Mouse (Mus musculus): ENCODE measurements around the gene Hrct1. TPM values are rescaled to one million over a fixed set of nuclear protein-coding genes. Genes with fewer than 3 reads are reported as not detected.

Hrct1 gene
- total RNA-seq (2021): 1 to 10 TPM; 1.2 to 1.4 TPM

DNA sequence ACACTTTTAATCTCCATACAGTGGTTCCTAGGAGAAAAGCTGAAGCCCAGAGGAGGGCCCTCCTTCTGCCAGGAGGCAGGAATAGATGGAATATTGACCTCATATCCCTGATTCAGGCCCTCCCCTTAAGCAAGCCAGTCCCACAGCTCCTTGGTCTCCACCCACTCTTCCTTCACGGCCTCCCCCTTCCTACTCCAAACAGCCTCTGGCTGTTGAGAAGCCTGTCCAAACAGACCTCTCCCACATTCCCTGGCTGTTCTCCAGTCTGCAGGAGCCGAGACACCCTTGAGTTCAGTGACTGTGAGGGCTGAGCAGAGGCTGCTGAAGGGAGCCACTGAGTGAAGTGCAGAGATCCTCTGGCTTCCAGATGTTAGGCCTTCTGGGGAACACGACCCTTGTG lies at the start of gene Hrct1:
Gene Hrct1 (plus strand): TSS at position 194 of the 400 bp plus-strand sequence.
- peak in 1 of 2 experiments; percentile 61 for DNase-seq (ENCODE audit: low spot score in 2 of 2)
- intact Hi-C loops (cut with DNase I): no loop called here

DNA sequence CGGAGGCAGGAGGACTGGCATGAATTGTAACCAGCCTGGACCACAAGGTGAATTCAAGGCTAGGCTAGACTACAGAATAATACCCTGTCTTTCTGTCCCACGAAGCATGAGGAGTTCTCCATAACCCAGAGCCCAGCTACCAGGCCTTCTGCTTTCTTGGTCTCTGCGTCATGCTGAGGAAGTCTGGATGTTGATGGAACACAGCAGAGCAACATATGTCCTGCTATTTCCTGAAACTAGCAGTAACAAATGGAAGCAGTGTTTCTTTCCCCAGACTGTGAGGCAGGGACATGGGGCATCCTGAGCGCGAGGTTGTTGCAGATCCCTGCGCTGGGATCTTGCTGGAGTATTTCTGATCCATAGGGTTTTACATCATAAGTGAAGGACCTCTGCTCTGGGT lies 48.4 kb upstream of the Hrct1 start:
- DNase-seq (ENCODE audit: low spot score in 2 of 2): peak in 1 of 2 experiments; percentile 20
- intact Hi-C loops (cut with DNase I): no loop called here

DNA sequence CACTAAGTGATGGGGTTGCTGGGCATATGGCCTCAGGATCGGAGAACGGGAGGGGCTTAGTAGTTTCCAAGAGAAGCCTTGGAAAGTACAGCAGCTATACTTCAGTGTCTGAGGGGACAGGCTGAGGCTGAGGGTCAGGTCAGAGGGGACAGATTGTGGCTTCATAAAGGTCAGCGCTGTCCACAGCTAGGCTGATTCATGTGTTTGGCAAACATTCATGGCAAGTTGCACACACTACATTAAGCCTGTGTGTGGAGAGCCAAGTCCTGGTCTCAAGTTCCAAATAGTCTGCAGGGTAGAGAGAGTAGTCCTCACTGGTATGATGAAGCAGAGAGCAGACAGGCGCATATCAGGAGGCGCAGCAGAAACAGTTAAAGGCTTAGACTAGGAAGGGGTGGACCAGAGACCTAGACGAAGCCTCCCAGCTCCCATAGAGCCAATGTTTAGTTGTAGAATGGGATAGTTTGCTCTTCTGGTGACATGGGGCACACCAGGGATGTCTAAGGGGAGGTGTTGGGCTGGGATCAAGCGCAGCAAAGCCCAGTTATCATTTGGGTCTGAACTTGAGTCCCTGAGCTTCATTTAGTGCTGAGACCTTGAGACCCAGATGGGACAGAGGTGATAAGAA lies 47.5 kb upstream of the Hrct1 start:
- DNase-seq (ENCODE audit: low spot score in 2 of 2): no peak
- intact Hi-C loops (cut with DNase I): no loop called here

DNA sequence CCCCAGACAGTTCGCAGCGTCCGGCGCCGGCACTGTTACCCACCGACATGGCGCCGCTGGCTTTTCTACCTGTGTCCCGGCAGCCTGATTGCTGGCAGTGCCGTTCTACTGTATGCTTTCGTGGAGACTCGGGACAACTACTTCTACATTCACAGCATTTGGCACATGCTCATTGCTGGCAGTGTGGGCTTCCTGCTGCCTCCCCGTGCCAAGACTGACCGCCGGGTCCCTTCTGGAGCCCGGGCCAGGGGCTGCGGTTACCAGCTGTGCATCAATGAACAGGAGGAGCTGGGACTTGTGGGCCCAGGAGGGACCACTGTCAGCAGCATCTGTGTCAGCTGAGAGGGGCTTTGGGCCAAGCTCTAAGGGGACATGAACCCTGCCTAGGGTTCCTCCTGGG lies 37.0 kb upstream of the Hrct1 start:
- DNase-seq (ENCODE audit: low spot score in 2 of 2): no peak
- intact Hi-C loops (cut with DNase I): no loop called here

DNA sequence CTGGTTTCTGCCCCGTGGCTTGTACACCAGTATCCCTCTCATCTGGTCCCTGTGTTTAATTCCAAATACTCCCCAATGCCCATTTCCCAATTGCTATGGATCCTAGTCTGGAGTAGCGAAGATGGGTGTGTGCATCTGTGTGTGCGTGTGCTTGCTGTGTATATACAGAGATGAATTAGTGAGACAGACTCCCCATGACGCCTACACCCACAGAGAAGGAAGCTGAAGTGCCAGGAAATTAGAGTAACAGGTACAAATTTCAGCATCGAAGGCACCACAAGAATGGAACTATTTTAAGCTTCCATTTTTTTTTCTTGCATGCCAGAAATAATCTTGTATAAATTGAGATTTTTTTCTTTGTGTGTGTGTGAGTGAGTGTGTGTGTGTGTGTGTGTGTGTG lies 36.0 kb upstream of the Hrct1 start:
- intact Hi-C loops (cut with DNase I): no loop called here
- DNase-seq (ENCODE audit: low spot score in 2 of 2): peak in 1 of 2 experiments; percentile 38

DNA sequence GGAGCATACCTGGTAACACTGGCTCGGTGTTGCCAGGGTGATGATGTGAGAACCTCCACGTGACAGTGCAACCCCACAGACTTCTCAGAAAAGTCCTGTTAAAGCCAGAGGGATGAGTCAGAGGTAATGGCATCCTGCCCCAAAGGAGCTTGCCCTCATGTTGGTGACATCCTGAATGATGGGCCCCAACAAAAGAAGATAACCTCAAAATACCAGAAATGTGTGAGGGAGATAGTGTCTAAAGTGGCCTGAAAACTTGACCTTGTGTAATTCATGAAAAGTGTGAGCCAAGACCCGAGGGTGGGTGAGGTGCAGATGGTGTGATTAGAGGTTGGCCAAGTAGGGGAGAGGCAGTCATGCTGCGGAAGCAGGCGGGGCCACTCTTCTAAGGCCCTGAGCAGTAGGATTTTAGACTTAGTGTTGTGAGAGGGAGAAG lies 33.2 kb upstream of the Hrct1 start:
- DNase-seq (ENCODE audit: low spot score in 2 of 2): no peak
- intact Hi-C loops (cut with DNase I): no loop called here

DNA sequence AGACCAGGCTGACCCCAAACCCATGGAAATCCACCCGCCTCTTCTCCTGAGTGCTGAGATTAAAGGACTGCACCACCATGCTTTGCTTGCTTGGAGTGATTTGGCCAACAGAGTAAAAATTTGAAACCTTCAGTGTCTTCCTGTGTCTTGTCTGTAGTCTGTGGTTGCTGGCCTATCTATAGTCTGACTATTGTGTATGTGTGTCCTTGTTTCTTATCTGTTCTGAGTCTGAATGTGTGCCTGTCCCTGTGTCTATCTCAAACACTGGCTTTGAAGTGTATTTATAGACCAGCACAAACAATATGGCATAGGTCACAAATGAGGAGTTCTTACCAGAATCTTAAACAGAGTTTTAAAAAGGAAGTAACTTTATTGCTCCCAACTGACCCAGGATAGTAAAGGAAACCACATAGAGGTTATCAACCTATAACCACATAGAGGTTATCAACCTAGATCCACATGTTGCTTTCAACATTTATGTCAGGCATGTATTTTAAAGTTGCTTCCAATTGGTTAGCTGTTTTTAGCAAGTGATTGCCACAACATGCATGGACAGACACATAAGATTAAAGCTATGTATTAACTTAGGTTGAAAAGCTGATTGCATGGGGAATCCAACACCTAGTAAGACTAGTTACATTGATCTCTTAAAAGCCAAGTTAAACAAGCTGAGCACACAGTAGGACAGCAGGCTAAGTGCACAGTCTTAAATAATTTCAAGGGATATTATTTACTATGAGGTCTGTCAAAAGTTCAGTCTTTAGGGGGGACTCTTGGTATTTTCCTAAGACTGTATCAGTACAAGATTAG lies 32.3 kb upstream of the Hrct1 start:
- DNase-seq (ENCODE audit: low spot score in 2 of 2): no peak
- intact Hi-C loops (cut with DNase I): no loop called here

DNA sequence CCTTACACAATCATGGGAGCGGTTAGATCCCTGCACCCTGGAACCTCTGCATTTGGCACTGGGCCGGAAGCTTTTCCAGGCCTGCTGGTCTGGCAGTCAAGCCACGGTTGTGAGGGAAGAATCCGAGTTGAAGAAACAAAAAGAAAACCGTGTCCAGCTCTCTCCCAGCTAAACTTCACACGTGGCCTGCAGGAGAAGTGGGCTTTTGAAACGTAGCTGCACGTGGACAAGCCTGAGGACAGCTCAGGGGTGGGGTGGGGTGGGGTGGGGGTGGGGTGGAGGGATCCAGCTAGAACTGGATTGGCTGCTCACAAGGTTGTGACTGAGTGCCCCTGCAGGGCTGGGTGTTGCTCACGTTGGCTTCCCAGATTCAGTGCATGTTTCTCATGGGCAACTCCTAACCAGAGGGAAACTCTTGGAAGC lies 31.7 kb upstream of the Hrct1 start:
- no peak for DNase-seq (ENCODE audit: low spot score in 2 of 2)
- intact Hi-C loops (cut with DNase I): no loop called here

DNA sequence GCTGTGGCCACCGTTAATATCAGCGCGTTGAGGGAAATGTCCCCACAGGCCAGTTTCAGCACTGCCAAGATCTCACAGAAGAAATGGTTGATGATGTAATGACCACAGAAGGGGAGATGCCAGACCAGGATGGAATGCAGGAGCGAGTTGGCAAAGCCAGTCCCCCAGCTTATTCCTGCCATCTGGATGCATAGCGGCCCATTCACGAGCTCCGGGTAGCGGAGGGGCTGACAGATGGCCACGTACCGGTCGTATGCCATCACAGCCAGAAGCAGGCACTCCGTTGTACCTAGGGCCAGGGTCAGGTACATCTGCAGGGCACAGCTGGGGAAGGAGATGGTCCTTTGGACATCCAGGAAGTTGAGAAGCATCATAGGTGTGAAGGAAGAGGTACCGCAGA lies 30.4 kb upstream of the Hrct1 start:
- intact Hi-C loops (cut with DNase I): no loop called here
- DNase-seq (ENCODE audit: low spot score in 2 of 2): no peak

DNA sequence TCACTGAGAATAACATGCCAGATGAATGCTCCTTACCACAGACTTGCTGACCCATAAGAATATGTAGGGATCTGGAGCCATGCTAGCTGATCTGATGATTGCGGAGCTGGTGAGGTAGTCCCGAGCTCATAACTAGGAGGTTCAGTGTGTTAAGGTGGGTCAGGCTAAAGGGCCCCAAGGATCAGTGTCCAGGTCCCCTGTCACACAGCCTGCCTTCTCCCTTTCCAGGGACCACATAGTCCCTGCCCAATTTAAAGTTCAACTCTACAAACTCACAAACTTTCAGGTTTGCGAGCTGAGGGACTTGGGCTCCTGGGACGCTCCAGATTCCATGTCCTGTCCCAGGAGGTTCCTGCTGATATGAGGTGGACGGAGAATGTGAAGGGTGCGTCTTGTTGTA lies 26.3 kb upstream of the Hrct1 start, which contains the start of gene Olfr70:
Gene Olfr70 (minus strand): TSS at position 101 of the 400 bp plus-strand sequence.
- no peak for DNase-seq (ENCODE audit: low spot score in 2 of 2)

DNA sequence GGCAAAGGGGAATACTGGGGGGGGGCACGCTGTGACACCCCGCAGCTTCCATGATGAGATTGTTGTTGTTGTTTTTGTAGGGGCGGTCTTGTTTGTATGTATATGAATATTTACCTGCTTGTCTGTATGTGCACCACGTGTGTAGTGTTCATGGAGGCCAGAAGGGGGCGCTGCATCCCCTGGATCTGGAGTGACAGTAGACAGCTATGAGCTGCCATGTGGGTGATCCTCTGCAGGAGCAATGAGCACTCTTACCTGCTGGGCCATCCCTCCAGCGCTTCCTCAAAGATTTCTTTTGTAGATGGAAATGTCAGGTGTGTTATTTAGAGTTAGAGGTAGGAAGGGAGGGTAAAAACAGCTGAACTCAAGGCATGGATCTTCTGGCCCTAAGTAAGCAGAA lies 23.5 kb upstream of the Hrct1 start:
- DNase-seq (ENCODE audit: low spot score in 2 of 2): no peak
- intact Hi-C loops (cut with DNase I): no loop called here

More for the DNA sequence above, 26.3 kb upstream of the Hrct1 start, which contains the start of gene Olfr70:
- intact Hi-C loops (cut with DNase I): no loop called here

DNA sequence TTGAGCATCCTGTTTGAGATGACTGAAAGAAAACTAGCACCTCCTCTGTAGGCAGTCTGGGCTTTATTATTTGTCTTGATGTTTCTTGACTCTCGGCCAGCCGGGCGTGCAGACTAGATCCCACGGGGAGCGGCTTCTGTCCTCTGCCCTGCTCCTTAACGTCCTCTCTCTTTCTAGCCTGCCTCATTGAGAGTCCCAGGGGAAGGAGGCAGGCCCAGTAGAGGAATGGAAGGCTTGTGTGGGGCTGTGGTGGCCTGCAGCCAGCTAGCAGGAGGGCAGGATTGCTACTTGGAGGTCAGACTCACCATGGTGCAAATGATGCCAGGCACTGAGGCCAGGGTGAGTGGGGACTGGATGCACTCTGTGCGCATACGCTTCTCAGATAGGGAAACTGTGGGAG lies 23.1 kb upstream of the Hrct1 start:
- intact Hi-C loops (cut with DNase I): no loop called here
- DNase-seq (ENCODE audit: low spot score in 2 of 2): no peak

DNA sequence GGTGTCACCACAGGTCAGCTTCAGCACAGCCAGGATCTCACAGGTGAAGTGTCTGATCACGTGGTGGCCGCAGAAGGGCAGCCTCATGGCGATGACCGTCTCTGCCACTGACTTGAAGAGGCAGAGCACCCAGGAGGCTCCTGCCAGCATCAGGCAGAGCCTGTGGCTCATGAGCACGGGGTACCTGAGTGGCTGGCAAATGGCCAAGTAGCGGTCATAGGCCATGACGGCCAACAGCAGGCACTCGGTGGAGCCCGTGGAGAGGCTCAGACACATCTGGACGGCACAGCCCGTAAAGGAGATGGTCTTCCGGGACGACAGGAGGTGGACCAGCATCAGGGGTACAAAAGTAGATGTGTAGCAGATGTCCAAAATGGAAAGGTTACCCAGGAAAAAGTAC lies 21.0 kb upstream of the Hrct1 start:
- intact Hi-C loops (cut with DNase I): no loop called here
- DNase-seq (ENCODE audit: low spot score in 2 of 2): no peak

DNA sequence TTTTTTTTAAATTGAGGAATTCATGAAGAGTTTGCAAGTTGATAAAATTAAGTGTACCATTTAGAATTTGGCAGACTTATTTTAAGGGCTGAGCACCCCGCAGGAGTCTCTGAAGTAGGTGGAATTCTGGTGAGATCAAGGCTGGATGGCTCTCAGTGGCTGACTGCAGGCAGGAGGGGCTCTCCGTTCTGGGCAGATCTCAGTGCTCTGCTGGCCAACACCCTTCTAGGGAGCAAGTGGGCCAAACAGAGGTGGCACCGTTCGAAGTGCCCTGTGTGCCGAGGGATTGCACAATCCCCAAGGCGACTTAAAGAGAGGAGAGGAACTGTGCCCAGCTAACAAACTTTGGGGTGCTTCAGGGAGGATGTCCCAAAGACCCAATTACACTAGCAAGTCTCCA lies 17.1 kb upstream of the Hrct1 start, which contains the start of gene Olfr71:
Gene Olfr71 (minus strand): TSS at position 387 of the 400 bp plus-strand sequence.
- intact Hi-C loops (cut with DNase I): loop anchor here (1.0 kb wide), 1 partner anchor 80 kb away; no protein-coding TSS in a partner anchor
- no peak for DNase-seq (ENCODE audit: low spot score in 2 of 2)

DNA sequence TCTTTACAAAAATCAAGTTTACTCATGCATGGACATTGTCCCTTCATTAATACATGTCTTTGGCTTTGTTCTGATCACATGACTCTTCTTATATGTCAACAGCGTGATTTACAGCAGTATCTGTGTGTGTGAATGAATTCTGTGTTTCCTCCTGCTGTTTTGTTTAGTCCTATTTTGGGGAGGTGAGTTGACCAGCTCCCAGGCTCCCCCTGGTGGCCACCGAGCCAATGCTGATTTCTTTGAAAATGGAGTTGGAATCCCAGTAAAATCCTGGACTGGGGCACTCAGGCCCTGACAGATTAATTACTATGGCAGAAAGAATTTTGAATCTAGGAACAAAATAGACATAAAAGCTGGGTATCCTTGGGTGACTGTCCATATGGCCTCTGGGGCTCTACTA lies 15.2 kb upstream of the Hrct1 start:
- intact Hi-C loops (cut with DNase I): loop anchor here (1.0 kb wide), 1 partner anchor 40 kb away; no protein-coding TSS in a partner anchor
- DNase-seq (ENCODE audit: low spot score in 2 of 2): peak; percentile 77

DNA sequence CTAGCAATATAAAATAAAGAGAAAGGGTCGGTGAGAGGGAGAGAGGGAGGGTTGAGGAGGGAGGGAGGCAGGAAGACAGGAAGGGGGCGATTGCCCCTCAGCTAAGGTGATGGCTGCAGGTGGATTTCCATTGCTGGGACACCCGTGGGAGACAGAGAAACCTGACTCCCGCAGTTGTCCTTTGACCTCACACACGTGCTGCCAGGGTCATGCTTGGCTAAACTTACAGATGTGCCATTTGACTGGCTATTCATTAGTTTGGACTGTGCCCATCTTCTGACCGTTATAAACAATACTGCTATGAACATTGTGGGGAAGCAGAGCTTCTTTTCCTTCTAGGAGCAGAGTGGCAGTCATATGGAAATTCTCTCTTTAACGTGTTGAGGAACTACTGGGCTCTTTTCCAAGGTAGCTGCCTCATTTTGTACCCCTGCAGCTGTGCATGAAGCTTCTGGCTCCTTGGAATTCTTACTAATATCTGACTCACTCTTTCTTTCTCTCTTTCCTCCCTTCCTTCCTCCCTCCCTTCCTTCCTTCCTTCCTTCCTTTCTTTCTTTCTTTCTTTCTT lies 13.3 kb upstream of the Hrct1 start:
- intact Hi-C loops (cut with DNase I): no loop called here

DNA sequence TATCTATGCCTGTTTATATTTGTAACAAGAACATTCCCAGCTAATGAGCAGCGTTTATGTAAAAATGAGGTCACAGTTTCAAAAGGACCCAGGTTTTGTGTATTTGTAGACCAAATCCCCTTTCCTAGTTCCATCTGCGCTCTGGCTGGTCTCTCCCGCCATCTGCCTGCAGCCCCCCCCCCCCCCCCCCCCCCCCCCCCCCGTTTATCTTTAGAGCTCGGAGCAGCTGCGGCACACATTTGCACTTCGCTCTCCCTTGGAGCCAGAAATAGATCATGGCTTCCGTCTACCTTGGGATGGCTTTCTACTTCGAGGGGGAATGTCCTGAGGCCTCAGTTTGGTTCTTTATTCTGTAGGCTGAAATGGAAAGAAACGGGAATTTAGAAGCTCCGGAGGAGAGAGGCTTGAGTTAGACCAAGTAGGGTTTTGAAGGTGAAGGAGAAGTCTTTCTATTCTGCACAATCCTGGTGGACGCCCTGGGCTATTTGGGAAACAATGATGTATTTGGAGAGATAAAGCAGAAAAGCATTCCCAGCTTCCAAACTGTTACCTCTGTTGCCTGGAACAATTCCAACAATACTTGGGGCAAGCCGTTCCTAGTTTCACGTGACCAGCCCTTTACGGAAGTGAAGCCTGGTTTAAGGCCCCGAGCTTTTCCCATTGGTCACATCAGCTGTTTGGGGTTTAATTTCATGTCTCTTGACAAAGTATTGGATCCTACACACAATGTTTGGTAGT lies 6.3 kb upstream of the Hrct1 start:
- intact Hi-C loops (cut with DNase I): no loop called here
- peak in 1 of 2 experiments; percentile 15 for DNase-seq (ENCODE audit: low spot score in 2 of 2)

More for the DNA sequence above, 13.3 kb upstream of the Hrct1 start:
- DNase-seq (ENCODE audit: low spot score in 2 of 2): peak in 1 of 2 experiments; percentile 68

DNA sequence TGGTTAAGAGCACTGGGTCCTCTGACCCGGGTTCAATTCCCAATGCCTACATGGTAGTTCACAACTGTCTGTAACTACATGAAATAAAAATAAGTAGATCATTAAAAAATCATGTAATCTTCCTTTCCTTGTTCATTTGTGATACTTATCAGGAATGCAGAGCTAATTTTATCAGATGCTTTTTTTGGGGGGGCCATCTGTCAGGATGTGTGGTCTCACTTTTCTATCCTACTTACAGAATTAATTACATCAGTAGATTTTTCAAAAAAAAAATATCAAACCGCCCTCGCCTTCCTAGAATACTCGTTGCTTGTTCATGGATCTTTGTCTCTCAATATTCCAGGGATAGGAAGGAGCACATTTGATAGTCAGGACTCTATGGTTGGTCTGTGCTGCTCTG lies 4.8 kb upstream of the Hrct1 start:
- DNase-seq (ENCODE audit: low spot score in 2 of 2): peak in 1 of 2 experiments; percentile 46

DNA sequence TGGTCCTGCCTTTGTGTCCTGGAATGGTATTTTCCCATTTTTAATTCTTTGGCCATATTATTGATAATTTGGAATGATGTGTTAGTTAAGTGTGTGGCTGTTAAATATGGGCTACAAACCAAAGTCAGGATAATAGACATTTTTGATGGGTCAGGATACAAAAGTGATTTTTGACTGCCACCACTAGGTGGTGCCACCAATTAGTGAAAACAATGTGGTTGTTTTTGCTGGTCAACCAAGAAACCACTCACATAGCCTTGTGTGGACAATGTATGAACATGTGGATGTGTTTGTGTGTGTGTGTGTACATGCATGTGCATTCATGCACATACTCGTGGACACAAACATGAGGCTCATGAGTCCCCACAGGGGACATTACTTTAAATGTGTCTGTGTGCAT lies 2.2 kb upstream of the Hrct1 start:
- intact Hi-C loops (cut with DNase I): no loop called here

More for the DNA sequence above, 4.8 kb upstream of the Hrct1 start:
- intact Hi-C loops (cut with DNase I): no loop called here

More for the DNA sequence above, 2.2 kb upstream of the Hrct1 start:
- DNase-seq (ENCODE audit: low spot score in 2 of 2): peak in 1 of 2 experiments; percentile 25

All from left cerebral cortex, postnatal 25 days (tissue).